Mouse (Mus musculus) naive thymus-derived CD4-positive, alpha-beta T cell, adult 2 months (primary cell): ENCODE results near the gene Sqstm1.
A peak's percentile ranks its signal among the peaks of the same experiment; 100 is the strongest.

Experiments used
- DNase-seq: peaks from one replicate; pipeline ENCODE4 v3.0.0-alpha.2; 2011; ENCODE audit warnings: low read depth

The Sqstm1 gene

GRCm38 (mm10) chr11:50210505-50211151, at the start of gene Sqstm1, which contains the start of gene Mgat4b:
TSS of gene Sqstm1 (minus strand) at chr11:50210827.
TSS of gene Mgat4b (plus strand) at chr11:50210890.
- peak; percentile 89 for DNase-seq

GRCm38 (mm10) chr11:50258310-50258709, 47.7 kb upstream of the Sqstm1 start:
- DNase-seq = no peak

- DNase-seq = no peak
Measured at GRCm38 (mm10) chr11:50256615-50257014, 46.0 kb upstream of the Sqstm1 start.

GRCm38 (mm10) chr11:50254010-50254580, 43.5 kb upstream of the Sqstm1 start:
- DNase-seq = no peak

GRCm38 (mm10) chr11:50253393-50253792, 42.8 kb upstream of the Sqstm1 start:
- DNase-seq = no peak

GRCm38 (mm10) chr11:50252684-50253265, 42.1 kb upstream of the Sqstm1 start:
- DNase-seq = no peak

- DNase-seq = no peak
Measured at GRCm38 (mm10) chr11:50252166-50252565, 41.5 kb upstream of the Sqstm1 start.

- DNase-seq = no peak
Measured at GRCm38 (mm10) chr11:50248473-50249171, 38.0 kb upstream of the Sqstm1 start.

- DNase-seq = no peak
Measured at GRCm38 (mm10) chr11:50245269-50245668, 34.6 kb upstream of the Sqstm1 start.

- DNase-seq = no peak
Measured at GRCm38 (mm10) chr11:50243926-50244325, 33.3 kb upstream of the Sqstm1 start.

GRCm38 (mm10) chr11:50240235-50240911, 29.7 kb upstream of the Sqstm1 start:
- DNase-seq = no peak

- no peak for DNase-seq
Measured at GRCm38 (mm10) chr11:50238821-50239791, 28.5 kb upstream of the Sqstm1 start.

- DNase-seq = no peak
Measured at GRCm38 (mm10) chr11:50238324-50238723, 27.7 kb upstream of the Sqstm1 start, which contains the start of gene Ltc4s. TSS of gene Ltc4s (minus strand) at chr11:50238616.

GRCm38 (mm10) chr11:50236937-50237835, 26.6 kb upstream of the Sqstm1 start:
- no peak for DNase-seq

GRCm38 (mm10) chr11:50236540-50236936, 25.9 kb upstream of the Sqstm1 start:
- DNase-seq = peak; percentile 94

- no peak for DNase-seq
Measured at GRCm38 (mm10) chr11:50234606-50235005, 24.0 kb upstream of the Sqstm1 start.

- peak; percentile 63 for DNase-seq
Measured at GRCm38 (mm10) chr11:50233993-50234392, 23.4 kb upstream of the Sqstm1 start.

- DNase-seq = peak; percentile 31
Measured at GRCm38 (mm10) chr11:50233022-50233421, 22.4 kb upstream of the Sqstm1 start.

- DNase-seq = peak; percentile 90
Measured at GRCm38 (mm10) chr11:50231411-50231810, 20.8 kb upstream of the Sqstm1 start.
